8 mouse cellular contexts compared by ENCODE assay signal in the genomic region with DNA sequence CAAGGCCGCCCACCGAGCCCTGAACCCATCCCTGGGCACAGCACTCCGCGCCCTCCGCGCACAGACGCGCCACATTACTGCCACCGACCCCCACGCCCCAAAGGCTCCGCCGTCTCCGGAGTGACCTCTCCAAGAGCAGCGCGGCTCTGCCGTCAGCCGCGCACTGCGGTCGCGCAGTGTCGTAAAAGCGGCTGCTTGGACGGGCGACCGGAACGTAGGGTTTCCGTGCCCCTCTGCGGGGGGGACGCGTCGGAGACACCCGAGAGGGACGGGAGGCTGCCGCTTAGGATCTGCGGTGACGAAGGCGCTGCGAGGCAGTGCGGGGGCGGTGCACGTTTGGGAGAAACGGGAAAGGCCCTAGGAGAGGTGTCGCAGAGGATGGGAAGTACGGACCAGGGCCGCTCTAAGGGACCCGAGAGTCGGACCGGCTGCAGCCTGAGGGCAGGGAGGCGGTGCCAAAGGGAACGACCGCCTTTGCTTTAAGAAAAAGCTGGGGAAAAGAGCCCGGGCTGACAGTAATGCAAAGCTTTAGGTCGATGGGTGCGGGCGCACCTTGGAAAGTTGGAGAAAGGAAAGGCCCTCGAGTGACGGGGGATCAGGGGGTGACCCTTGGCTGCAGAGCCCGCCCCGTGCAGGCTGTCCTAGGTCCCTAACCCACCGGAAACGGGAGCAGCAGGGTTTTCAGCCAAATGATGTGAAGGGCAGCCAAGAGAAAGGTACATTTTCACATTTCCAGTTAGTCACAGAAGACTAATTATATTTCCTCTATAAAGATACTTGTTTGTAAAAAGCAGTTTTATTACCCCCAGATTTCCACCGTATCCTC. TPM values are rescaled to one million over a fixed set of nuclear protein-coding genes. Genes with fewer than 3 reads are reported as not detected.
DNase-seq lines count a peak whose midpoint lies in the region; ATAC-seq lines count a peak whose summit lies in the region.

Gene Dlat (minus strand): TSS at position 389 of the 826 bp plus-strand sequence.

- no peaks in the 10 kb centered on the region for H3K9me3 ChIP-seq in megakaryocyte, embryonic 14.5 days

- peak within 1 kb of the TSS; percentile 99 for H3K4me3 ChIP-seq in megakaryocyte, embryonic 14.5 days (replicated peaks)

- peak; percentile 94 for ATAC-seq in common myeloid progenitor, adult 5-6 weeks (replicated peaks; ENCODE audit: low read depth, poor library complexity, severe bottlenecking)

- peak; percentile 95 for DNase-seq in ZHBTc4 (ENCODE audit: low read depth, low spot score)
- peak; percentile 78 to 83 for DNase-seq in gastrocnemius, adult 8-10 months (ENCODE audit: low spot score in 2 of 2)
- peak; percentile 80 for DNase-seq in hindlimb bud, embryonic 11.5 days (ENCODE audit: extremely low spot score, low read depth, low spot score)
- DNase-seq in left cerebral cortex, adult 8-10 months (ENCODE audit: low spot score in 2 of 2), result peak; percentile 85 to 88
- DNase-seq in right cerebral cortex, postnatal 10 days (ENCODE audit: low spot score in 2 of 2), result peak; percentile 90 to 94
- DNase-seq in urinary bladder, postnatal 25 days (ENCODE audit: low spot score), result peak; percentile 82

- peaks cover 2% of the 10 kb centered on the region for H3K27me3 ChIP-seq in megakaryocyte, embryonic 14.5 days (replicated peaks)

- H3K36me3 ChIP-seq in megakaryocyte, embryonic 14.5 days (replicated peaks; ENCODE audit: low read length), result peaks cover 23% of the 10 kb centered on the region

- H3K4me1 ChIP-seq in megakaryocyte, embryonic 14.5 days, result peaks cover 20% of the 10 kb centered on the region

RNA-seq across cellular contexts. Expression of gene Dlat, which starts in this region (rescaled TPM):
- 37.5 and 49.9 TPM in 2 replicates for total RNA-seq in common myeloid progenitor, adult 5-6 weeks (2017)
- 100 to 1,000 TPM; 159 to 224 (median 179) TPM for total RNA-seq in gastrocnemius, adult 8-10 months (2022)
- total RNA-seq in left cerebral cortex, adult 8-10 months (2022), result 100 to 1,000 TPM; 110 to 123 (median 118) TPM
- polyA plus RNA-seq in megakaryocyte, embryonic 14.5 days (2012; ENCODE audit: insufficient read depth, low replicate concordance), result 10.9 and 18.4 TPM in 2 replicates

Comparison
In these comparisons a context has a peak if more than half of its experiments do, and no peak if none do; other contexts are left out.
1. Peak in every context shown above with its lines: DNase-seq, ATAC-seq and H3K4me3 ChIP-seq.